Mouse (Mus musculus) thymus, postnatal 25 days (tissue): ENCODE data around the gene Rapgef5.

ENCODE experiments used
- DNase-seq: peaks from one replicate; pipeline ENCODE4 v3.0.0; 2022

The Rapgef5 gene

GRCm38 (mm10) chr12:117727481-117728177, 211.3 kb downstream of the Rapgef5 start:
- no peak for DNase-seq

GRCm38 (mm10) chr12:117728178-117728611, 211.9 kb downstream of the Rapgef5 start:
- no peak for DNase-seq

GRCm38 (mm10) chr12:117733611-117734010, 217.3 kb downstream of the Rapgef5 start:
- DNase-seq: no peak

GRCm38 (mm10) chr12:117736130-117736529, 219.9 kb downstream of the Rapgef5 start:
- DNase-seq: no peak

- no peak for DNase-seq
Measured at GRCm38 (mm10) chr12:117736928-117737327, 220.6 kb downstream of the Rapgef5 start.

- DNase-seq: no peak
Measured at GRCm38 (mm10) chr12:117737332-117738031, 221.2 kb downstream of the Rapgef5 start.

GRCm38 (mm10) chr12:117742487-117742886, 226.2 kb downstream of the Rapgef5 start:
- DNase-seq: no peak

GRCm38 (mm10) chr12:117744580-117745483, 228.6 kb downstream of the Rapgef5 start:
- DNase-seq: no peak

- DNase-seq: no peak
Measured at GRCm38 (mm10) chr12:117746611-117747010, 230.3 kb downstream of the Rapgef5 start.

GRCm38 (mm10) chr12:117751045-117751444, 234.8 kb downstream of the Rapgef5 start:
- DNase-seq: no peak

- DNase-seq: no peak
Measured at GRCm38 (mm10) chr12:117751520-117752383, 235.5 kb downstream of the Rapgef5 start.

- peak; percentile 38 for DNase-seq
Measured at GRCm38 (mm10) chr12:117756010-117756409, 239.7 kb downstream of the Rapgef5 start.

GRCm38 (mm10) chr12:117760373-117760772, 244.1 kb downstream of the Rapgef5 start:
- DNase-seq: no peak

- DNase-seq: no peak
Measured at GRCm38 (mm10) chr12:117760846-117761245, 244.6 kb downstream of the Rapgef5 start.

- DNase-seq: peak; percentile 23
Measured at GRCm38 (mm10) chr12:117761698-117762097, 245.4 kb downstream of the Rapgef5 start.

GRCm38 (mm10) chr12:117763247-117763646, 247.0 kb downstream of the Rapgef5 start:
- DNase-seq: no peak

- DNase-seq: peak; percentile 77
Measured at GRCm38 (mm10) chr12:117764839-117765238, 248.6 kb downstream of the Rapgef5 start.

- DNase-seq: peak; percentile 68
Measured at GRCm38 (mm10) chr12:117769113-117769512, 252.8 kb downstream of the Rapgef5 start.

- DNase-seq: no peak
Measured at GRCm38 (mm10) chr12:117770211-117770610, 253.9 kb downstream of the Rapgef5 start.

GRCm38 (mm10) chr12:117771156-117771555, 254.9 kb downstream of the Rapgef5 start:
- DNase-seq: no peak

- DNase-seq: peak; percentile 66
Measured at GRCm38 (mm10) chr12:117772638-117773037, 256.4 kb downstream of the Rapgef5 start.

GRCm38 (mm10) chr12:117776841-117777240, 260.6 kb downstream of the Rapgef5 start:
- no peak for DNase-seq
